Mouse (Mus musculus) megakaryocyte-erythroid progenitor cell, adult 5-6 weeks (primary cell): Measurements from ENCODE around the gene Usp54. TPM values are rescaled to one million over a fixed set of nuclear protein-coding genes. Genes with fewer than 3 reads are reported as not detected.

Experiments
- ATAC-seq: replicated peaks from 2 replicates; pipeline ENCODE4 v1.8.0; 2016; ENCODE audit warnings: mild to moderate bottlenecking, inconsistent platforms; ENCODE audit not compliant: severe bottlenecking, poor library complexity, low FRiP score, low TSS enrichment
- total RNA-seq, 2 experiments: library from RNA; stranded (forward) in 1 of 2; stranded (reverse) in 1 of 2; fragments of 200-1000, 215-1000 nt in 1 of 2; fragments of >200 nt in 1 of 2; fragmentation: Nextera tagmentation in 1 of 2; gene quantifications; 2 replicates each; pipeline ENCODE4 v1.2.3; 2014 to 2017

Usp54 gene
- total RNA-seq, 2 experiments from 2014 or later = 6.8 to 7.5 TPM

DNA sequence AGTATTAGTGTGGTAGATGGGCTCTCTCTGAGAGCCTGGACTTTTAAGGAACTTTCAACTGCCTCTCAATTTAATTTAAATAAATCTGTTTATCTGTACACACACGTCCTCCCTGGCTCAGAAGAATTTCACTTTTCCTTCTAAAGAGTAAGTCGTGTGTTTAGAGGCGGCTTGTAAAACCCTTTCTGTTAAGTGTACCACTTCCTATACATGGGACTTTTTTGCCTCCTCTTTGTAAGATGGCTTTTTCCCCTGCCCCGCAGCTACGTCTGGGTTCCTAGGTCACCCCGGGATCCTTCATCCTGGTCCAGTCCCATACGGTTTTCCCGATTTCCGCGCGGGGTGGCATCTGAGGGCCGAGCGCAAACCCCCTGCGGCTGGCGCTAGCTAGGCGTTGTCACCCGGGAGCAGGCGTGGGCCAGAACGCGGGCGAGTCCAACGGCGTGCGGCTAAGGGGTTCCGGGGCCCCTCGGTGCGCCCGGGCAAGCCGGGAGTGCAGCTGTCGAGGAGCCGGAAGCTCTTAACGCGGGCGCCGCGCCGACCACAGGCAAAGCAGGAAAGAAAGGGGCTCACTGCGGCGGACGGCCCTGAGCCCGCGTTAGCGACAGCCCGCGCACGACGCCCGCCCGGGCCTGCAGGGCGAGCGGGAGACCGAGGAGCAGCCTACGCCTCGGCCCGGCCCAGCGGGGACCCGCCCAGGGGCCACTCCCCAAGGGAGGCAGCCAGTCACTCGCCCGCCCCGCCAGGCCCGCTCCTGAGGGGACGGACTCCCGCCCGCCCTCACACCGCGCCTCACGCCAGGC is 95.1 kb downstream of the Usp54 start:
- ATAC-seq = peak; percentile 90

- peak; percentile 79 for ATAC-seq
These were observed 96.1 kb downstream of the Usp54 start for GRCm38 (mm10) chr14:20544467-20545411.

DNA sequence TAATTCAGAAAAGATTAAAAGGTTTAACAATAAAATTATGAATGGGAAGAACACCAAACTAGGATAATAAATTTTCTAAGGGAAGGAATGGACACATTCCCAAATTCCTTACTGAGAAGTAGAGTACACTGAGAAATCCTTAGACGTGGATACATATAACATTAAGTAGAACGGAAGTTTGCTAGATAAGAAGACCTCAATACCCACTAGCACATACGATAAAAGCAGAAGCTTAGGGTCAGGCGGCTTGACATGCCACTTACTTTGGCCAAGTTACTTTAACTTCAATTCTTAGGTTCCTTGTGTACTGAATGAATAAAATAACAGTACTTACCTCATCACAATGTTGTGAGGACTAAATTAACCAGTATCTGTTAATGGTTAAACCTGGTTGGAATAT is 111.2 kb downstream of the Usp54 start:
- ATAC-seq = no peak

- no peak for ATAC-seq
These were observed 120.7 kb downstream of the Usp54 start for GRCm38 (mm10) chr14:20520179-20520578.

DNA sequence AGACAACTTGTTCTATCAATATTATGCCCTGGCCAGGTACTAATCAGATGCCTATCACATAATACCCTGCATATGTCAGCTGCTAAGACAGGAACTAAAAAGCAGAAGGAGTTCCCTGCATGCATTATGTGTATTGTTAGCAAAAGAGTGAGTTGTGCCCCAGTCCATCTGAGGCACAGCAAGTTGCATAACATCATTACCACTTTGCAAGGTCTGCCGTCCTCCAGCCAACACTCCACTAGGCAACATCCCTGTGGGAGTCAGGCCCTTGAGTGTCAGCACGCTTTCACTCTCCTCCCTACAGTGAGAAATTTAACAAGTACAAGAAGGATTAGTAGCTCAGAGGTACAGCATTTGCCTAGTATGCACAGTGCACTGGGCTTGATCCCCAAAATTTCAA is 132.4 kb downstream of the Usp54 start:
- no peak for ATAC-seq

- ATAC-seq = 0 out of 2 replicates have a peak, but pooled peaks have one; percentile 63
These were observed 137.9 kb downstream of the Usp54 start for GRCm38 (mm10) chr14:20502966-20503365.

GRCm38 (mm10) chr14:20499982-20500381 is 140.9 kb downstream of the Usp54 start:
- ATAC-seq = no peak

Other genes starting within 250 kb of the Usp54 start
- 124 and 145 TPM in 2 replicates for gene Mrps16, start 247.4 kb downstream of the Usp54 start, total RNA-seq (2014; fragmentation: Nextera tagmentation)
- 30.9 and 61.1 TPM in 2 replicates for gene Mrps16, start 247.4 kb downstream of the Usp54 start, total RNA-seq (2017)
- gene Cfap70, start 188.8 kb downstream of the Usp54 start, total RNA-seq (2014; fragmentation: Nextera tagmentation) = not detected in 2 replicates
- not detected in 2 replicates for gene Cfap70, start 188.8 kb downstream of the Usp54 start, total RNA-seq (2017)
- 89.1 and 89.2 TPM in 2 replicates for gene Anxa7, start 160.9 kb downstream of the Usp54 start, total RNA-seq (2014; fragmentation: Nextera tagmentation)
- 72.3 and 79.6 TPM in 2 replicates for gene Anxa7, start 160.9 kb downstream of the Usp54 start, total RNA-seq (2017)
- 1.4 and 5.4 TPM in 2 replicates for gene Mss51, start 144.2 kb downstream of the Usp54 start, total RNA-seq (2014; fragmentation: Nextera tagmentation)
- 0.80 TPM in 1 of 2 replicates, not detected in the other for gene Mss51, start 144.2 kb downstream of the Usp54 start, total RNA-seq (2017)
- 114 and 135 TPM in 2 replicates for gene Ppp3cb, start 94.5 kb downstream of the Usp54 start, total RNA-seq (2014; fragmentation: Nextera tagmentation)
- gene Ppp3cb, start 94.5 kb downstream of the Usp54 start, total RNA-seq (2017) = 60.1 and 69.9 TPM in 2 replicates
- gene Myoz1, start 15.5 kb upstream of the Usp54 start, total RNA-seq (2014; fragmentation: Nextera tagmentation) = not detected in 2 replicates
- gene Myoz1, start 15.5 kb upstream of the Usp54 start, total RNA-seq (2017) = not detected in 2 replicates
- not detected in 2 replicates for gene Synpo2l, start 27.3 kb upstream of the Usp54 start, total RNA-seq (2014; fragmentation: Nextera tagmentation)
- gene Synpo2l, start 27.3 kb upstream of the Usp54 start, total RNA-seq (2017) = 0.05 and 0.46 TPM in 2 replicates
- gene Sec24c, start 33.2 kb upstream of the Usp54 start, total RNA-seq (2014; fragmentation: Nextera tagmentation) = 99.9 and 104 TPM in 2 replicates
- gene Sec24c, start 33.2 kb upstream of the Usp54 start, total RNA-seq (2017) = 50.4 and 55.1 TPM in 2 replicates
- 6.7 and 8.6 TPM in 2 replicates for gene Fut11, start 53.9 kb upstream of the Usp54 start, total RNA-seq (2014; fragmentation: Nextera tagmentation)
- 2.7 and 3.7 TPM in 2 replicates for gene Fut11, start 53.9 kb upstream of the Usp54 start, total RNA-seq (2017)
- 202 and 239 TPM in 2 replicates for gene Chchd1, start 61.9 kb upstream of the Usp54 start, total RNA-seq (2014; fragmentation: Nextera tagmentation)
- 102 and 122 TPM in 2 replicates for gene Chchd1, start 61.9 kb upstream of the Usp54 start, total RNA-seq (2017)
- gene Zswim8, start 66.5 kb upstream of the Usp54 start, total RNA-seq (2014; fragmentation: Nextera tagmentation) = 34.3 and 35.6 TPM in 2 replicates
- 16.5 and 22.0 TPM in 2 replicates for gene Zswim8, start 66.5 kb upstream of the Usp54 start, total RNA-seq (2017)
- 81.5 and 88.9 TPM in 2 replicates for gene Ndst2, start 93.5 kb upstream of the Usp54 start, total RNA-seq (2014; fragmentation: Nextera tagmentation)
- gene Ndst2, start 93.5 kb upstream of the Usp54 start, total RNA-seq (2017) = 15.1 and 19.4 TPM in 2 replicates
- 7.1 and 30.8 TPM in 2 replicates for gene Camk2g, start 153.0 kb upstream of the Usp54 start, total RNA-seq (2014; fragmentation: Nextera tagmentation)
- gene Camk2g, start 153.0 kb upstream of the Usp54 start, total RNA-seq (2017) = 33.0 and 34.8 TPM in 2 replicates
- not detected in 2 replicates for gene Plau, start 195.6 kb upstream of the Usp54 start, total RNA-seq (2014; fragmentation: Nextera tagmentation)
- 0.38 TPM in 1 of 2 replicates, not detected in the other for gene Plau, start 195.6 kb upstream of the Usp54 start, total RNA-seq (2017)